Mouse (Mus musculus) retina, adult 2 months (tissue): ENCODE data around the gene Abhd12.
"Not testable (repeated sequence)": the region's sequence is repeated elsewhere in the genome, so short reads cannot be mapped to it uniquely, and the experiment has no call there.

Source experiments
- DNase-seq: peaks from one replicate; pipeline ENCODE4 v3.0.0-alpha.2; 2012; ENCODE audit warnings: low read depth, low spot score

Abhd12 gene

DNA sequence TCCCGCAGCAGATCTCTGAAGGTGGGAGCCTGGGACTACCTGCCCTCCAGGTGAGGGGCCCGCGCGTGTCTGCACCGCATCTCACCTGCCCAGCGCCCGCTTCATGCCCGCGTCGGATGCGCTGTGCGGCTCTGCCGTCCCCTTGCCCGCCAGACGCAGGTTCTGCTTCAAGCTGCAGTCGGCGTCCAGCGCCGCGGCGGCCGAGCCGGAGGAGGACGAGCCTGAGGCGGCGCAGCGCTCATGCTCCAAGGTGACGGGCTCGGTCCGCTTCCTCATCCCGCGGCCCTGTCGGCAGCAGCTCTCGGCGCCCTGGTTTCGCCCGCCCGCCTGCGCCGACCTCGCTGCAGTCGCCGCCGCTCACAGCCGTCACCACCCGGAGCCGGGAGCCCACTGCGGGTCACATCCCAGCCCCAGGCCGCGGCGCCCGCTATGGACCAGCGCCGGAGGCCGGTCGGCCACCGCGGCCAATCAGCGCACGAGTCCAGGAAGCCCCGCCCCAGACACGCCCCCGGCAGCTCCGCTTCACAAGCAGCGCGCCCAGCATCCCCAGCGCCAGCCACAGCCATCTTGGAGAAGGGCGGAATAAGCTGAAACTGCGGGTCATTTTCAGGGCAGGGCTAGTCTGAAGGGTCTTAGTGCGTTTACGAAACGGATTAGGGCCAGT lies at the start of gene Abhd12:
Gene Abhd12, minus strand, starts transcription at position 470 of the 664 bp plus-strand sequence.
- DNase-seq: peak; percentile 85

DNA sequence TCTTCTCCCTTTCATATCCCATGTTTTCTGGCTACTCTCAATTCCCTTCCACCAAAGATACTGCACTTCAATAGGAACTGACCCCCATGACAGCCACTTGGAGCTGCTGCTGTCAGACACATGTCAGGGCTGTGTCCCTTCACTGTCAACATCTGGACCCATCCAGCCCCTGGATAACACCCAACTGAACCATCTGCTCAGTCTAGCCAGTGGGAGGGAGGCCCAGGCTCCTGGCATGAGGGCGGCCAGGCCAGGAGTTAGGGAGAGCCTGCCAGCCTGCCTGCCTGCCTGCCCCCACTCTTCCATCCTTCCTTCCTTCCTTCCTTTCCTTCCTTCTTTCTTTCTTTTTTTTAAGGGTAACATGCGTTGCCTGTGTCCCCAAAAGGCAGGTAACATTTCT lies 46.7 kb upstream of the Abhd12 start:
- peak; percentile 29 for DNase-seq

DNA sequence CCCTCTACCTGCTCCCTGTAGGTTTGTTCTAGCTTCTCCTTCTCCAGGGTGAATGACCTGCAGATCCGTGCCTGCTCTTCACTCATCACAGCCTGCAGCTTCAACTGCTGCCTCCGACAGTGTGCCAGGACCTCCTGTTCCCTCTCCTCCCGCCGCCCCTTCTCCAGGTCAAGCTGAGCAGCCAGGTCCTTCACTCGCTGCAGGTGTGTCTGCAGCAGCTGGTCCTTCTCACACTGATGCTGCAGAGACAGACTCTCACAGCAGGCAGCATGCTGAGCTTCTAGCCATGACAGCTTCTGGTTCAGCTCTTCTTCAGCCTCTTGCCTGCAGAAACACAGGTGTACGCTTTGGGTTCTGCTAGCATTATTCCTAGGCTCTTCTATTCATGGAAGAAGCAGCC lies 45.5 kb upstream of the Abhd12 start:
- no peak for DNase-seq

DNA sequence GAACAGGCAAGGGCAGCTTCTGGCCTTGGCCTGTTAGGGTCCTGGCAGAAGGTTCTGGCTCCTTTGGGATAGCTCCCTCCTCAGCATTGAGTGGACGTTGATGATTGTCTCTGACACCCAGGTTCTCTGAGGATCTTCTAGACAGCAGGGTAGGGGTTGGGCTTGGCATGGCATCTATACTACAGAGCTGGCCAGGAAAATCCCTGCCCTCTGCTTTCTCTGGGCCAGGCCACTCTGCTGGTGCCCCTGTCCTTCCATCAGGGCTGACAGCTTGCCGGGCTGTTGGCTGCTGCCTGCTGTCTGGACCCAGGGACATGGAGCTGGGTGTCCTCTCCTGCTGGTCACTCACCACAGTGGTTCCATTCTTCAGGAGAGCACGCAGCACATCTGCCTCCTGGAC lies 45.1 kb upstream of the Abhd12 start:
- DNase-seq: no peak

DNA sequence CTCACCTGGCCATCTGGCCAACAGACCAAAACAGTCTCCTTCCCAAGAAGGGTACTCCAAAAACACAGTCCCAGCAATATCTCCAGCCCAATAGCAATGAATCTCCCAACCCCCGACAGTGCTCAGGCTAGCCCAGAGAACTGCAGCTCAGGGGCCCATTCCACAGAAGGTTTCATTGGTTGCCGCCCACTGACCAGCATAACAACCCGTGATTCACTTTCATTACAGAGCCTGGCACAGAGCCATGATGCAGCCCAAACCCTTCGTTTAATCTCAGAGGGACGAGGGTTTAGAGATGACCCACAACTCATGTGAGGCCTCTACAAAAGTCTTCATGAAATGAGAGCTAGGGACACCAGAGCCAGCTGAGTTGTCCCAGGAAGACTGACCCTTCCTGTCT lies 44.2 kb upstream of the Abhd12 start:
- no peak for DNase-seq

DNA sequence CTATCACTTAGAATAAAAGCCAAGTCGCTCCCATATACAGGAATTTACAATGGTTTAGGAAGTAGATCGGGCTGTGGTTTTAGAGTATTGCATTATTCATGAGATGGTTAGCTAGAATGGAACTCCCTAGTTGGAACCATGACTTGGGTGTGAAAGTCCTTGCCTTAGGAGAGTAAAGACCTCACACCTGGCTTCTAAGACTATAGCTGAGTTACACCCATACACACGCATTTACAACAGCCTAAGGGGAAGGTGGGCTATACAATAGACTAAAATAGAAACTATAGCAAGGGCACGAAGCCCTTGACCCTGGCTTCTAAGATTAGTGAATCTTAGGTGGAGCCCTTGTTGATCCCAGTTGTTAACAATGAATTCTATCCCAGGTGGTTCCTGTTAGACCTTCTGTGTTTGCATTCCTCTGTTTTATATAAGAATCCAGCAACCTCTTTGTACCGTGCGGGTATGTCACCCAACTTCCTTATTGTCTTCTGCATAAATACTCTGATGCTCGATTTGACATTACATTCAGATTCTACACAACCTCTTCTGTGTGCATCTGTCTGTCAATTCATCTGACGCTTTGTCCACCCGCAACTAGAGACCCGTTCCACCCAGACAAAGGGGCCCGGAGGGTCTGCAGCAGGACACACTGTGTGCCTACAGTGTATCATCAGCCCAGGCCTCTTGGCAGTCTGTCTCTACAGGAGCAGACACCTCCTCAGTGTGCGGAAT lies 43.5 kb upstream of the Abhd12 start:
- DNase-seq: not testable (repeated sequence)

DNA sequence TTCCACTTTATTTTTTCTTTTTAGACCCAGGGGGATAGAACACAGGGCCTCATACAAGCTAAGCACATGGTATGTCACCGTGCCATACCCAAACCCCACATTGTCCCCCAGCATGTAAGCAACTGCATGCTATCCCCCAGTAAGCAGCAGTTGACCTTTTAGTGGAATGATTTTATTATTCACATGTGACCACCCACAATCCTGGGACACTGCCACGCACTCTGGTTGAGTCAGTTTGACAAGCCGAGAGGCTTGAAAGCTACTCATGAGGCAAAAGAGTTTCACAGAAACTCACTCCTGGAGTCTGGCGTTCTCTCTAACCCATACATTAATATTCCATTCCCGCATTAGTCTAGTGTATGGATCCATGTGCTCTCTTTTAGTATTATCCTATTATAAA lies 42.8 kb upstream of the Abhd12 start:
- not testable (repeated sequence) for DNase-seq

DNA sequence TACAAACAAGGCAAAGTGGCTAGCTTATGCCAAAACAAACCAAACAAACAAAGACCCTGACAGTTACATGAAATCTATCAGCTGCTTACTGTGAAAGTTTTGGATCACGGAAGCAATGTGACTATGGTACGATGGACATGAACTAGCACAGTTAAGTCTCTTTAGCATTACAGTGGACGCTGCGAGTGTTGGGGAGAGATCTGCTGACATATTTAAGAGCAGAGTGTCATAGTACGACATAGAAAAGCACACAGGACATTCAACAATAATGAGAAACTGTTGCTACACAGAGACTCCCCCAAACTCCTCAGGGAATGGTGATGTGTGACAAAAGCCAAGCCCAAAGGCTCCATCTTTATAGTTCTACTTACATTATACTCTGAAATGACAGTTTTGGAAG lies 39.5 kb upstream of the Abhd12 start:
- no peak for DNase-seq

DNA sequence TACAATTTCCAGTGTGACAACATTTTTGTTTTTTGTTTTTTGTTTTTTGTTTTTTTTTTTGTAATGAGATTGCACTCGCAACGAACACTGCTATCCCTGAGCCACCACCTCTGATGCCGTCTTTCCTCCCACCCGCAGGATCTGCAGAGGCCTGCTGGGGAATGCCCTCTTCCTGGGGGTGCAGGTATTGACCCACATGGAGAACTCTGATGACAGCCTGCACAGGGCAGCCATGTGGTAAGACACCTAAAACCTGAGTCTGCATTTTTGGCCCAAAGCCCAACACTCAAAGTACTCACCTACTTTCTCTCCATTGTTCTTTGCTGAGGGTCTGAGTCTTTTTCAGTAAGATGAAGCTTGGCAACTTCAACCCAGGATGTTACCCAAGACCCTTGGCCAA lies 30.1 kb upstream of the Abhd12 start:
- no peak for DNase-seq

DNA sequence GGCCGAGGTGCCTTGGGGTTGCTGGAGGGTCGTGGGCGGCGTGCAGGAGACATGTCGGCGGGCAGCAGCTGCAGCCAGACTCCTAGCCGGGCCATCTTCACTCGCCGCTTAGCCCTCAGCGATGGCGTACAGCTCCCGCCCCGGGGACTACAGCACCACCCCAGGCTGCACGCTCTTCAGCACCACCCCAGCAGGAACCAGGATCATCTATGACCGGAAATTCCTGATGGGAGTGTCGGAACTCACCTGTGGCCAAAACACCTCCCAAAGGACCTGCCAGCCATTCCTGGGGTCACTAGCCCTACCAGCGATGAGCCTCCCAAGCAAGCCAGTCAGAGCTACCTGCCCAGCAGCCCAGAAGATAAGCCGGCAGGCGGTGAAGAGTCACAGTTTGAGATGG lies 28.9 kb upstream of the Abhd12 start:
- DNase-seq: no peak

DNA sequence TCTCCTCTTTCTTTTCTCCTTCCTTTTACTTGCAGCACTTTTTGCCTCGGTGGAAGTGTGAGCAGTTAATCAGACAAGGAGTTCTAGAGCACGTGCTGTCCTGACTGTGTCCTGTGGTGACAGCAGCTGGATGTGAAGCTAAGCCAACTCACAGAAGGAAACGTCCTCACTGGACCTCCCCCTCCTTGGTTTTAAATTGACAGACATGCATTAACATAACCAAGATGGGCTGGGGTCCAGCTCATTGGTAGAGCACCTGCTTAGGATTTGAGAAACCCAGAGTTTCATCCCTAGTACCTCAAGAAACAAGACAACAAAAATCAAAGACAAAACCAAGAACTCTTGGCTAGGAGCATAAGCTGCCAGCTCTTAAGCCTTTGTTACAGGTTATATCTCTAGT lies 26.3 kb upstream of the Abhd12 start:
- no peak for DNase-seq

DNA sequence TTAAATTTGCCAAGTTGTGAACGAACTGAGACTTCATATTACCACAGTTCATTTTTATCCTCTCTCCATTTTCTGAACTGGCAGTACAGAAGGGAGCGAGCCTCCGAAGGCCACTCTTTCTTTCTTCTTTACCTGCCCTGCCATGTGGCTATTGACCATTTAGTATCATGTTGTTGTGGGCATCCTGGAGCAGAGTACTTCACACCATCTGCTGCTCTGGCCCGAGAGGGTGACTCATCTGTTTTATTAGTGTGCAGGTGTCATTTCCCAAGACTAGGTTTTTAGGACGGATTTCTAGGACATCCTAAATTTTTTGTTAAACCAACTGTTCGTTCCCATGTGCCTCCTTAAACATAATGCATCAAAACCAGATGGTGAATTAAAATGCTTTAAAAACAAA lies 24.6 kb upstream of the Abhd12 start:
- no peak for DNase-seq

DNA sequence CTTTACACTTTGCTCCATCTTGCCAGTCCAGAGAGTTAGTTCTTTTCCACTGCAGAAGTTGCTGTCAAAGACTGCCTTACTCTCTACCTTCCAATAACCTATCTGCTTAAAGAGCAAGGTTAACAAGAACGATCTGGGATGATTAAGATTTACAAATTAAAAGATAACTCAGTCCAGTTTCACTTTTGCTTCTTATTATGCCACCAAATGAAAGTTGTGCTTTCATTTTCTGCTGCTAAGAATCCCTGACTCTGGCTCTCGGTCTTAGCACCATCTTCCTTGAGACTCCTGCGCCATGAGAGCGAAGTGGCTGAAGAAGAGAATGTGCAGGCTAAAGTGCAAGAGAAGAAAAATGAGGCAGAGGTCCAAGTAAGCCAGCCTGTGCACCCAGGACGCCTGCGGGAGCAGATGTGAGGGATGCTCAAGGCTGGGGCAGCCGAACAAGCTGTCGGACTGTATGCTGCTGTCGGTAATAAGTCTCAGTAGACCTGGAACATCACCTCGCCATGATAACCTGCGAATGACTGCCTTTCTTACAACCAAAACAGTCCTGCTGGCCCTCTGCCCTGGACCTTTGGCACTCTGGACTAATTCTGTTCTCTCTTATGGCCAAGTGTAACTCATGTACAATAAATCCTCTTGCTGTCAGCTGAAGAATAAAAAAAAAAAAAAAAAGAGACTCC lies 22.6 kb upstream of the Abhd12 start:
- DNase-seq: no peak

DNA sequence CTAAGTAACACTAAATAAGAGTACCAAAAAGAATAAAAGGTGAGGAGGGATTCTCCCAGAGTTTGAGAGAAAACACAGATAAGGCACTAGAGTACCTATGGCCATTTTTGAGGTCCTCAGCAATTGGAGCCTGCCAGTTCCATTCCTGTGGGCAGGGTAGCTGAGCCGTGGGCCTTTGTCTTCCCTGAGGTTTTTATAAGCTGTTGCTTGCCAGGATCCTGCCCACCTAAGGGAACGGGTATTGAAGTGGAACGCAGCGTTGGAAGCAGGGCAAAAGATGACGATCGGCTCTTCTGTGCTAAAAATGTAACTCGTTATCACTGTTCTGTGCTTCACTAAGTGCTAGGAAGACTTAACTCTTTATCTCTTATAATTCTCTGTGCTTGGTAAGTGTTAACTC lies 19.0 kb upstream of the Abhd12 start:
- no peak for DNase-seq

DNA sequence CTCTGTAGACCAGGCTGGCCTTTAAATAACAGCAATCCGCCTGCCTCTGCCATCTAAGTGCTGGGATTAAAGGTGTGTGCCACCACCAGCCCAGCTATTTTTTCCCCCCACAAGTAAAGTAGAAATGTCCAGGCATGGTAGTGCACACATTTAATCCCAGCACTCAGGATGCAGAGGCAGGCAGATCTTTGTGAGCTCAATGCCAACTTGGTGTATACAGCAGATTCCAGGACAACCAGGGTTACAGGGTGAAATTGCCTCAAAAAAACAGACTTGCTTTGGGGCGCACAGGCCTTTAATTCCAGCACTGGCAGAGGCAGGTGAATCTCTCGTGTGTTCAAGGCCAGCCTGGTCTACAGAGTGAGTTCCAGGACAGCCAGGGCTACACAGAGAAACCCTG lies 18.5 kb upstream of the Abhd12 start:
- no peak for DNase-seq

DNA sequence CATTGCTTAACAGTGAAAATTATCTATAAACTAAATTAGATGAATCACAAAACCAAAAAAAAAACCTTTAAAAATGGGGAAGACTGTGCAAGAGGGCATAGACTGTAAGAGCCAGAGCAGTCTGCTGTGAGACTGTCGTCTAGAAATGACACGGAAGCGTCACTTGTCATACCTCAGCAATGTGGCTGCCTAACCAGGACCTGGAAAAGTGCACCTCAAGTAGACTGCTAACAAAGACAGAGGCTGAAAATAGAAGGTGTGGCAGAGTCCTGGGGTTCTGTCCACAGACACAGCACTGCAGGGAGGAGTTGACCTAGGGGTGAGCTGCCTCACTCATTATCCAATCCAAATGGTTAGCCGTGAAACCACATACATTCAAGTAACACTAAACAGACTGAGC lies 17.6 kb upstream of the Abhd12 start:
- no peak for DNase-seq

DNA sequence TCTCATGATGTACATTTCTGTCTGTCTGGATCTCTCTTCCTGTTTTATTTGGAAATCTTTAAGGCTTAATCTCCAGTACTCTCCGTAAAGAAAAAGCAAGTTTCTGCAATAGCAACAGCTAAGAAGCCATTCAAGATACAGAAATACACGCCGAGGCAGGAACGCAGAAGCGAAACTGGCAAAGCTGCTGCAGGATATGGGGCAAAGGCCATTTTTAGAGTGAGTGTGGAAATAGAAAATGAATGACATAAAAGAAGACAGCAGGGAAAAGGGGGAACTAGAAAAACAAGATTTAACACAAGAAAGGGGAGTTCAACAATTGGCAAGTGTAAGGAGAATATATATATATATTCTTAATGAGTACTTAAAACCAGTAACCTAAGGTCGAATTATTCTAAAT lies 17.2 kb upstream of the Abhd12 start:
- no peak for DNase-seq

DNA sequence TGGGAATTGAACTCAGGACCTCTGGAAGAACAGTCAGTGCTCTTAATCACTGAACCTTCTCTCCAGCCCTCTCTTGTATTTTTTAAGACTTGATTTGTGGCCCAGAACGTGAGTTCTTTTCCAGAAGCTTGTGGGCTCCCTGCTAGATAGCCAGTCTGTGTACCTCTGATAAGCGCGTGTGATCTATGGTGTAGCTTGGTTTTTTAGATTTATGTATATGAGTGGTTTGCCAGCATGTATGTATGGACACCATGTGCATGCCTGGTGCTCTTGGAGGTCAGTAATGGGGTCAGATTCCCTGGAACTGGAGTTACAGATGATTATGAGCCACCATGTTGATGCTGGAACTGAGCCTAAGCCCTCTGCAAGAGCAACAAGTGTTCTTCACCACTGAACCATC lies 16.0 kb upstream of the Abhd12 start:
- no peak for DNase-seq

DNA sequence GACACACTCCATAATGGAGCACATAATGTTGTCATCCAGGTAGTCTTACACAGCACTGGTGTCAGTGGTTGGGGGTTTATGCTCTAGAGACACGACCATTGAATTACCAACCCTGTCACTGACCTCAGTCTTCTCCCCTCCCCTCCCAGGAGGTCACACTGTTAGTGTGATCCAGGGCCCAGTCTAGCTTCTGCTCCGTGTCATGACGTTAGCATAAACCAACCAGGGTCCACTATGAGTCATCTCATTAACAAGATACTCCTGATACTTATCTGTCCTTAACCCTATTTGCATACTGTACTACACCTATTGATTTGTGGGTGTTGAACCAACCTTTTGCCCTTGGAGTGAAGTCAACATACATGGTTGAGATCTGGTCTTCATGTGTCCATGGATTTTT lies 14.2 kb upstream of the Abhd12 start:
- no peak for DNase-seq

DNA sequence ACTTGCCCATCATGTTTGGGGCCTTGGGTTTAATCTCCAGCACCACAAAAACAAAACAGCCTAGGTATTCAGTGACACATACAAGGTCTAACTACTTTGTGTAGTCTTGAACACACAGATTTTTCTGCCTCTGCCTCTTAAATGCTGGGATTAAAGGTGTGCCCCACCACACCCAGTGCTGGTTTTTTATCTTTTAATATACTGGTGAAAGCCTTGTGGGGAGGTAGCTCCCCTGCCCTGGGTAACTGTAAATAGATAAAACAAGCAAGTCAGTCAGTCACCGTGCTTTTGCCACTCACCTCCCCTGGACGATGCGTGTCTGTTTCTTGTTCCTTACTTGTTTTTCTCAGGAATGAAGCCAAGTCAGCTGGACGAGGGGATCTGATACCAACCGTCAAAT lies 11.2 kb upstream of the Abhd12 start:
- no peak for DNase-seq

DNA sequence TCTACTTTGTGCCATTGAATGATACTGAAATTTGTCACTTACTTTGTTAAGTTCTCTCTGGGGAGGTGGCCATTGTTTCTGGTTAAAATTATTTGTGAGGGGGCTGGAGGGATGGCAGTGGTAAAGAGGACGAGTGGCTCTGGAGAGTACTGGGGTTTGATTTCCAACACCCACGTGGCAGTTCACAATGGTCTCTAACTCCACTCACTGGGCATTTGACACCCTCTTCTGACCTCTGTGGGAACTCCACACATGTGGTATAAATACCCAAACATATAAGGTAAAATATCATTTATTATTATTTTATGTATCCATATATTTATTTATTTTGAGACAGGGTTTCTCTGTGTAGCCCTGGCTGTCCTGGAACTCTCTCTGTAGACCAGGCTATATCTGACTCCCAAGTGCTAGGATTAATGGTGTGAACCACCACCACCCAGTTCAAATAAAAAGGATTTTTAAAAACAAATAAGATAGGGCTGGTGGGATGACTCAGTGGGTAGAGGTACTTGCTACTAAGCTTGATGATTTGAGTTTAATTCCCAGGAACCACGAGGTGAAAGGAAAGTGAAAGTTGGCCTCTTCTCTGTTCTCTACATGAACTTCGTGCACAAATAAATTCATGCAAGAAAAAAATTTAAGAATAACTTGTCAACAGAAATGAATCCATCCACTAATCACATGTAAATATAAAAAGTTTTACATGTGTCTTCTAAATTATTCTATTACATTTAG lies 10.4 kb upstream of the Abhd12 start:
- DNase-seq: no peak

DNA sequence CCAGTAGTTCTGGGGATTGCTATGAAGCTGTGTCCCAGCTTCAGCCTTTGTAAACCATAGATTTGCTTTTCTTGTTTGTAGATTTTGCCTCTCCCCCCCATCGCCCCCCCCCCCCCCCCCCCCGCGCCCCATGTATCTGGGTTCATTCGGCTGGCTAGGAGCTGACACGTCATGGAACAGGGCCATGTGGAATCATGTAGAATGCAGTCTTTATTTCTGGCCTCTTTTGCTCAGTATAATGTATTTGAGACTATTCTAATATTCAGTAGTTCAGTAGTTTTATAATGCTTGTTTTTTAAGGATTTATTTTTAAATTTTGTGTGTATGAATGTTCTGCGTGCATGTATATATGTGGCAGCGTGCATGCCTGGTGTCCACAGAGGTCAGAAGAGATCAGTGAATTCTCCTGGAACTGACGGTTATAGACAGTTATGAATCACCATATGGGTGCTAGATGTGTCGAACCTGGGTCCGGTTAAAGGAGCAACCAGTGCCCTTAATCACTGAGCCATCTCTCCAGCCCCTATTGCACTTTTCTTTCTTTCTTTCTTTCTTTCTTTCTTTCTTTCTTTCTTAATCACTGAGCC lies 5.8 kb upstream of the Abhd12 start:
- DNase-seq: no peak
